Mouse (Mus musculus) erythroblast, embryonic 14.5 days (primary cell): ENCODE results near the gene Csmd2.

Source experiments
- GATA1 ChIP-seq: IDR thresholded peaks from 2 replicates; pipeline ENCODE4 v1.6.1; 2012; ENCODE audit warnings: low read length, inconsistent platforms, mixed read lengths
- TAL1 ChIP-seq: IDR thresholded peaks from 3 replicates; pipeline ENCODE4 v1.6.1; 2012; ENCODE audit warnings: low read length, inconsistent platforms, mixed read lengths

DNA sequence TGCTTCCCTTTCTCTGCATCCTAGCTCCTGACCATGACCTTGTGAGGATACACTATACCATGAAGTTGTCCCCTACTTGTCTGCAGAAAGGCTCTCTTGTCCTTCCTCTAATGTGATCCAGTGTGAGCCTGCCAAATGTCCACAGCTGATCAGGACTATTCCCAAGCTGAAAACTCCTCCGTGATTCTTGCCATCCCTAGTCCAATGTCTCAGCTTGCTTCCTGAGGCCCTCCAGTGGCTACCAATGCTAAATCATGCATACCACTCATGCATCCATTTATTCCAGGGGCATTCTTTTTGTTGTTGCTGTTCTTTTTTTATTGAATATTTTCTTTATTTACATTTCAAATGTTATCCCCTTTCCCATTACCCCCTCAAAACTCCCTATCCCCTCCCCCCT lies 251.5 kb downstream of the Csmd2 start:
- TF ChIP-seq TAL1 (no peak), GATA1 (no peak)
